8 mouse cellular contexts compared by ENCODE assay signal in the genomic region with DNA sequence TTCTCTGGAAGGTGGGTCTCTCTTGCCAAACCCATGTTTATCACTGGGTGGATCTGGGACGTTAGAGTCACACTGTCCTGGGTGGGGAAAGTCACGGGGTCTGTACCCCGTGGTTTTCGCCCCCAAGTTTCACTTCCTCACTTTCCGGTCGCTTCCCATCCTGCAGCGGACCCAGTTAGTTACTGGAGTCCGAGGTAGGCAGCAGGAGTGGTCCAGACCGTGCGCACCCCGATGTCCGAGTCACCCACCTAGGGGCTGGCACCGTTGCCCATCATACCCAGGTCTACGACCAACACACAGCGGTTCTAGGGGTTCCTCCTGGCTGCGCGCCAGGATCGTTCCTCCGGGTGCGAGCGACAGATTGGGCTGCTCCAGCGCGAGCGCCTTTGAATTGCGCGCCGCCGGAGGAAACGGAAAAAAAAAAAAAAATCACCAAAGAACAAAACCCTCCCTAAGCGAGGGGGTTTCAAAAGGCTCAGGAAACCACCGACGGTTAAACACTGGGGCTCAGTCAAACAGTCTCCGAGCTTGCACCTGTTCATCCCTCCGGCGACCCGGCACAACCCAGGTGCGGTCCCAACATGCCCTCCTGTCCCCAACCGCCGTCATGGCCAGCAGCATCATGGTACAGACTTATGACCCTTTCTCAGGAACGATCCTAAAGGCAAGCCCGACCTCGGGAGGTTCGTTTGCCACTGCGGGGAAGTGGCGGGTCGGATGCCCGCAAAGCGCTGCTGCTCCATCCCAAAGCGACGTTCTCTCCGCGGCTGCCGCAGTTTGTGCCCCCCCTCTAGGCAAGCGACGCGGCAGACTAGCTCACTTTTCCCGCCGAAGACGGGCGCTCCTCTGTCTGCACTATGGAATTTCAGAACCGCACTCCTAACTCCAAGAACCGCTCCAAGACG. TPM values are rescaled to one million over a fixed set of nuclear protein-coding genes. Genes with fewer than 3 reads are reported as not detected.
DNase-seq lines count a peak whose midpoint lies in the region; ATAC-seq and TF ChIP-seq lines count a peak whose summit lies in the region.

No protein-coding gene starts in this region.

- H3K27me3 ChIP-seq in kidney, adult 2 months (replicated peaks; ENCODE audit: control insufficient read depth, insufficient read depth, low read length): no peaks in the 10 kb centered on the region
- 0 out of 2 replicates have a peak, but pooled peaks cover 5% of the 10 kb centered on the region for H3K27me3 ChIP-seq in hindbrain, embryonic 16.5 days (replicated peaks; ENCODE audit: control insufficient read depth, insufficient read depth, low read length)
- H3K27me3 ChIP-seq in liver, embryonic 15.5 days: peaks cover 72% of the 10 kb centered on the region

- peak overlapping the region; percentile 66 for H3K4me3 ChIP-seq in kidney, adult 2 months (ENCODE audit: insufficient read depth, low read depth, low read length)
- H3K4me3 ChIP-seq in bone marrow macrophage, adult 2 months (ENCODE audit: insufficient read depth, low read length): peak overlapping the region; percentile 75
- H3K4me3 ChIP-seq in hindbrain, embryonic 16.5 days (ENCODE audit: low read length): peak overlapping the region; percentile 65
- peak overlapping the region; percentile 53 for H3K4me3 ChIP-seq in liver, embryonic 15.5 days (replicated peaks)

- DNase-seq in kidney, adult 2 months: peak; percentile 28
- DNase-seq in kidney, adult 11 months: no peak
- DNase-seq in gastrocnemius, postnatal 10 days: peak; percentile 56
- peak; percentile 92 for DNase-seq in naive thymus-derived CD4-positive, alpha-beta T cell, adult 2 months (ENCODE audit: low read depth)
- peak; percentile 72 for DNase-seq in testis, postnatal 10 days (ENCODE audit: low spot score)

- no peak for TF ChIP-seq POLR2A in kidney, adult 2 months (IDR thresholded peaks at IDR 0.05; ENCODE audit: low read depth, low read length)
- TF ChIP-seq POLR2A in bone marrow macrophage, adult 2 months (IDR thresholded peaks at IDR 0.05; ENCODE audit: borderline replicate concordance, low read depth, low read length): no peak

- no peaks in the 10 kb centered on the region for H3K9me3 ChIP-seq in hindbrain, embryonic 16.5 days (ENCODE audit: control insufficient read depth, low read length)
- H3K9me3 ChIP-seq in liver, embryonic 15.5 days (replicated peaks): no peaks in the 10 kb centered on the region

- no peaks in the 10 kb centered on the region for H3K4me1 ChIP-seq in kidney, adult 2 months (ENCODE audit: control insufficient read depth, insufficient read depth, low read length)
- 0 out of 2 replicates have a peak, but pooled peaks cover 6% of the 10 kb centered on the region for H3K4me1 ChIP-seq in bone marrow macrophage, adult 2 months (ENCODE audit: control insufficient read depth, insufficient read depth, low read length)
- peaks cover 33% of the 10 kb centered on the region for H3K4me1 ChIP-seq in hindbrain, embryonic 16.5 days (ENCODE audit: control insufficient read depth, insufficient read depth, low read depth, low read length)
- 0 out of 2 replicates have a peak, but pooled peaks cover 15% of the 10 kb centered on the region for H3K4me1 ChIP-seq in liver, embryonic 15.5 days (replicated peaks)

- TF ChIP-seq CTCF in kidney, adult 2 months (conservative IDR thresholded peaks at IDR 0.05; ENCODE audit: insufficient read depth, insufficient read length, low read depth, low read length): no peak
- no peak for TF ChIP-seq CTCF in bone marrow macrophage, adult 2 months (IDR thresholded peaks at IDR 0.05; ENCODE audit: low read depth, low read length)

- H3K27ac ChIP-seq in kidney, adult 2 months (ENCODE audit: insufficient read depth, low read depth, low read length): no peak overlapping the region
- H3K27ac ChIP-seq in bone marrow macrophage, adult 2 months (ENCODE audit: insufficient read depth, low read depth, low read length): peak overlapping the region; percentile 67
- peak overlapping the region; percentile 75 for H3K27ac ChIP-seq in hindbrain, embryonic 16.5 days (ENCODE audit: low read depth, low read length)
- H3K27ac ChIP-seq in liver, embryonic 15.5 days (replicated peaks): peak overlapping the region; percentile 45; the same call in 1 of the 2 replicates

- peak overlapping the region; percentile 68 for H3K9ac ChIP-seq in hindbrain, embryonic 16.5 days (ENCODE audit: low read depth, low read length)
- H3K9ac ChIP-seq in liver, embryonic 15.5 days: 0 out of 2 replicates have a peak overlapping the region, but pooled peaks have one; percentile 6

- H3K4me2 ChIP-seq in hindbrain, embryonic 16.5 days (ENCODE audit: low read length): peak overlapping the region; percentile 94
- peak overlapping the region; percentile 72 for H3K4me2 ChIP-seq in liver, embryonic 15.5 days

- H3K36me3 ChIP-seq in kidney, adult 2 months (ENCODE audit: control insufficient read depth, insufficient read depth, low read length): no peaks in the 10 kb centered on the region
- no peaks in the 10 kb centered on the region for H3K36me3 ChIP-seq in hindbrain, embryonic 16.5 days (ENCODE audit: control insufficient read depth, insufficient read depth, low read length)
- no peaks in the 10 kb centered on the region for H3K36me3 ChIP-seq in liver, embryonic 15.5 days (replicated peaks)

- under 1% methylated on average over 63 of the region's 63 CpGs for WGBS in kidney, adult 2 months
- WGBS in hindbrain, embryonic 16.5 days: under 1% methylated on average over 63 of the region's 63 CpGs
- under 1% methylated on average over 63 of the region's 63 CpGs for WGBS in liver, embryonic 15.5 days (ENCODE audit: insufficient replicate concordance)

- no peak for ATAC-seq in hindbrain, embryonic 16.5 days
- ATAC-seq in liver, embryonic 15.5 days (ENCODE audit: insufficient read depth): no peak; the same call in 1 of the 2 replicates

RNA-seq across cellular contexts. Expression of gene Cxcr4, which starts 1.0 kb away (rescaled TPM):
- polyA plus RNA-seq in kidney, adult 2 months (2012; rRNA removed): 12.8 and 22.4 TPM in 2 replicates
- polyA plus RNA-seq in bone marrow macrophage, adult 2 months (2012; ENCODE audit: insufficient read depth, insufficient read length, missing spikeins): 259 and 262 TPM in 2 replicates
- 10 to 100 TPM; 17.9 to 23.7 TPM for total RNA-seq in gastrocnemius, postnatal 10 days (2021)
- polyA plus RNA-seq in hindbrain, embryonic 16.5 days (2015; fragmentation: Nextera tagmentation; extraction: Ambion mirVana): 5.9 and 8.2 TPM in 2 replicates
- polyA plus RNA-seq in liver, embryonic 15.5 days (2015; fragmentation: Nextera tagmentation; extraction: Ambion mirVana): 2.1 TPM in 2 replicates

Comparison
In these comparisons a context has a peak if more than half of its experiments do, and no peak if none do; other contexts are left out.
1. RNA of gene Cxcr4, which starts 1.0 kb away (polyA plus RNA-seq): 259 to 262 TPM in bone marrow macrophage, adult 2 months; 12.8 to 22.4 TPM in kidney, adult 2 months, 5.9 to 8.2 TPM in hindbrain, embryonic 16.5 days and 2.1 TPM in liver, embryonic 15.5 days; every median in the first group is over 10 times any median in the second.
2. Peak in every context shown above with its lines, with median percentiles within 50 percentile points of each other: H3K4me3 ChIP-seq.